Mouse (Mus musculus): Measurements from ENCODE around the gene Gm10974.

GRCm38 (mm10) chr7:66369934-66370445 is 4.3 kb downstream of the Gm10974 start:
- TF ChIP-seq EP300 (IDR thresholded peaks at IDR 0.05; ENCODE audit: insufficient read depth, low read depth, low read length) (no peak), POLR2A (IDR thresholded peaks at IDR 0.05; ENCODE audit: insufficient read depth, low read length) (no peak)
